Mouse (Mus musculus): ENCODE data around the gene Col1a2.

GRCm38 (mm10) chr6:4488966-4489365 lies 15.6 kb upstream of the Col1a2 start:
- TF ChIP-seq POLR2A (IDR thresholded peaks at IDR 0.05; ENCODE audit: borderline replicate concordance, insufficient read depth, low read length) (no peak), CTCF (IDR thresholded peaks at IDR 0.05; ENCODE audit: borderline replicate concordance, insufficient read depth, low read depth, low read length) (no peak)
